Mouse (Mus musculus) left cerebral cortex, postnatal 4 days (tissue): ENCODE results near the gene Arpc1a. TPM values are rescaled to one million over a fixed set of nuclear protein-coding genes. Genes with fewer than 3 reads are reported as not detected.

Experiments used
- DNase-seq: peaks from one replicate; pipeline ENCODE4 v3.0.0-alpha.2; 2022
- intact Hi-C: fragments of 180-260 bp; cut with DNase I; formaldehyde crosslinking; loops from one replicate; pipeline ENCODE4 v1.15.1; 2025
- total RNA-seq, 2 experiments: library from RNA; stranded (reverse); gene quantifications; 2 replicates each; pipeline ENCODE4 v1.2.3; 2021

The Arpc1a gene
- total RNA-seq, 2 experiments from 2014 or later, result 198 to 202 TPM

DNA sequence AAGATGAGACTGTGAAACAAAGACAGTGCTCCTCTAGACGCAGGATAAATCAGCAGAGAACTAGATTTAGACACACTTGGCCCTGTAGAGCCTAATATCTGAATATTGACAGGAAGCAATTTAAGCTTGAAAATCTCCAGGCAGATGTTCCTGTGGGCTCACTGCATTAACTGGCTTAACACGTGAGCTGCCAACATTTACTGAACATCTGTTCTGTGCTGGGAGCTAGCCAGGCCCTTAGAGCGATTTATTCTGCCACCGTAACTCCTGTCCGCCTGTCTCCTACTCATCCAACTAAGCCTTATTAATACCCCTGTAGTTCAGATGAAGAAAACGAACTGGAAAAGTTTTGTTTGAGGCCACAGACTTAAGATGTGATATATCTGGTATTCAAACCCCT is 55.2 kb downstream of the Arpc1a start:
- peak; percentile 23 for DNase-seq
- intact Hi-C loops, result no loop called here

DNA sequence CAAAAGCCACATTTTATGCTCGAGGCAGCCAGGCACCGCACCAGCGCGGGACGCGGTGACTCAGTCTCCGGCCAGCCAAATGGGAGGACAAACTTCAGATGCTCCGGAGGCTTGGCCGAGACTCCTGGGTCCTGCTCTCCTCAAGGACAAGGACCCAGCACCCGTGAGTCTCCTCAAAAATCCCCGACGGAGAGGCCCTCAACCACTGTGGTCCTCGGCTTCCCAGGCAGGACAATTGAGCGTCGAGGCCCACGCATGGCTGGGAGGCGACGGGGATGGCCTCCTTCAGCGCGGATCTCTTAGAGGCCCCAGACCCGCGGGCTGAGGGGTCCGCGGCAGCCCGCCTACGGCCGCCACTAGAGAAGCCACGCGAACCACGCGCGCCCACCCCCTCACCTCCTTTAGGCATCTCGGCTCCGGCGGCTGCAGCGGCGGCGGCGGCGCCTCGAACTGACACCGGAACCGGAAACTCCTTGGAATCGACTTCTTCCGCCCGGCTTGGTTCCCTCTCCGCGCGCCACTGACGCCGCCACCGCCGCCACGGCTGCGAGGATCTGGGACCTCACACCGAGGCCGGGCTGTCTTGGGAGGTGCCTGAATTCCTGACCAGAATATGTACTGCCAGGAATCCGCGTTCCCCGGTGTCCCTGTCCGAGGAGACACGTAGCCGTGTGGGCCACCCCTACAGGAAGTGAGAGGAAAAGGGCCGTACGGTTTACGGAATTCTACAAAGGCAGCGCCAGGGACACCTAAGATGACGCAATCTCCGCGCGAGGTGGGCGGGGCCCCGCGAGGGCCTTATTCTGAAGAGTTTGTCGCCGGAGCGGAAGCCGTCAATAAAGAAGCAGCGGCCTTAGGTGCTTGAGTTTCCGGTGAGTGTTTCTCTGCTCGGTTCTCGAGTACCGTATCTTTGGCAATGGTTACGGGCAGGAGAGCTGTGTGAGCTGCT is 56.2 kb downstream of the Arpc1a start, which contains the start of the genes Pdap1 and Bud31:
TSS of gene Pdap1 (minus strand) at position 668 of the 949 bp plus-strand sequence.
TSS of gene Bud31 (plus strand) at position 792 of the 949 bp plus-strand sequence.
- intact Hi-C loops, result no loop called here
- peak; percentile 94 for DNase-seq

DNA sequence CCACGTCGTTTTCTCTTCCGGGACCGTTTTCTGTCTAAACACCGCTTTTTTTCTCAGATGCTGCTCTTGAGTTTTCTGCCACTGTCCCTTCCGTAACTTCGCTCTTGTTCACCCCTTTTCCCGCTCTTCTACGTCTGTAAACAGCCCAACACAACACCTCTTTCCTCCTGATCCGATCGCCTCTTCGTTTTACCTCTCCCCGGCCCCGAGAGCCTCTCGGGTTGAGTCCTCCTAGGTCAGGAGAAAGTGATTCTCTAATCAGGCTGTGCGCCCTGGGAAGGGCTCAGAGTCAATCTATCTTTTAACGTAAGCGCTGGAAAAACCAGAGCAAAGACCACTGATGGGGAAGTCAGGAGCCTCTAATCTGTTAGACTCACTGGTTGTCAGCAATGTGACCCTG is 57.0 kb downstream of the Arpc1a start:
- intact Hi-C loops, result no loop called here
- DNase-seq, result no peak

DNA sequence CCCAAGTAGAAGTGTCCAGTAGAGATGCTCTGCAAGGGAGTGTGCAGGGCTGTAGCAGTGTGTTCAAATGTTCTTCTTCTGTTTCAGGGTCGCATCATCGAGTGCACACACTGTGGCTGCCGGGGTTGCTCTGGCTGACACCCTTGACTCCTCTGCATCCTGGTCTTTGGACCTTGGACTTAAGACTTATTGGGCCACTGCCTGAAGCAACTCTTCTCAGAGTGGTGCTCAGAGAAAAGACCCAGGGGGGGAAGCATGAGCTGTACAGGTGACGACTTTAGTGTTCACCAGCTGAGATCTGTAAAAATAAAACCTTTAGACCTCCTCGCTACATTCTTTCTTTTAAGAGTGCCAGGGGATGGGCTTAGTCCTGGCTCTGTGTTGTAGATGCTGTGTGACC is 64.1 kb downstream of the Arpc1a start:
- no peak for DNase-seq

DNA sequence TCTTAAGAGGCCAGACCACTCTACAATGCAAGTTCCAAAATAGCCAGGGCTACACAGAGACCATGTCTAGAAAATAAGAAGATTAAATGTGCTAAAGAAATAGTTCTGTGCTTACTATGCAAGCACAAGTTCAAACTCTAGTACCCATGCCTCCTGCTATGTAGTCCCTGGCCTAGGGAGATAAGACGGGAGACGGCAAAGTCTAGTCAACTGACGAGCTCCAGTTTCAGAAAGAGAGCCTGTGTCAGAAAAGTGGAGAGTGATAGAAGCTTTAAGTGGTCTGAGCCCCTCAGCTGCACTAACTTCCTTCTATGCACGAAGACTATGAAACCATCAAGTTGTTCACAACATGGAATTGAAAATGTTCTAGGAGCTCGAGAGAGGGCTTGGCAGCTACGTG is 65.7 kb downstream of the Arpc1a start:
- DNase-seq, result no peak
- intact Hi-C loops, result no loop called here

More for the DNA sequence above, 64.1 kb downstream of the Arpc1a start:
- intact Hi-C loops, result no loop called here

DNA sequence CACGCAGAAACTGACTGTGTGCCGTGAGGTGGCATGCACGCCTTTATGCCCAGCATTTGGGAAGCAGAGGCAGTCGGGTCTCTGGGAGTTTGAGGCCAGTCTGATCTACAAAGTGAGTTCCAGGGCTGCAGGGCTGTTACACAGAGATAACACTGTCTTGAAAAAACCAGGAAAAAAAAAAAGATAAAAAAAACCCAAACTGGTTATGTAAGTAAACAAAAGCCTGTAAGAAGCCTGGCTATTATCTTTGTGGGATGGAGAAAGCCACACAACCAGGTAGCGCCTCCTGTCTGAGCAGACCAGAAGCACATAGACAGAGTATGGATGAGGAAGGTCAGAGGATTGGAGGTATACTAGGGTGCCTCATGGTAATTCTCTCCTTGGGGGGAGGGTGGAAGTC is 69.1 kb downstream of the Arpc1a start:
- intact Hi-C loops, result no loop called here
- no peak for DNase-seq

Other genes starting within 250 kb of the Arpc1a start
- 10 to 100 TPM; 59.3 to 60.2 TPM for gene Smurf1, start 118.0 kb upstream of the Arpc1a start, total RNA-seq
- gene Gm4871, start 51.1 kb upstream of the Arpc1a start, total RNA-seq, result not detected
- gene 1700018F24Rik, start 40.8 kb upstream of the Arpc1a start, total RNA-seq, result not detected
- not detected for gene Kpna7, start 200 bp downstream of the Arpc1a start, total RNA-seq
- 10 to 100 TPM; 25.7 to 28.3 TPM for gene Arpc1b, start 30.4 kb downstream of the Arpc1a start, total RNA-seq
- gene Pdap1, start 56.4 kb downstream of the Arpc1a start, total RNA-seq, result 100 to 1,000 TPM; 136 to 144 TPM
- 100 to 1,000 TPM; 101 to 104 TPM for gene Bud31, start 56.5 kb downstream of the Arpc1a start, total RNA-seq
- 10 to 100 TPM; 19.3 to 19.6 TPM for gene Ptcd1, start 83.3 kb downstream of the Arpc1a start, total RNA-seq
- 10 to 100 TPM; 35.2 to 36.4 TPM for gene Cpsf4, start 83.4 kb downstream of the Arpc1a start, total RNA-seq
- gene Atp5j2, start 108.2 kb downstream of the Arpc1a start, total RNA-seq, result 100 to 1,000 TPM; 213 to 222 TPM
- gene Zkscan14, start 118.0 kb downstream of the Arpc1a start, total RNA-seq, result 1 to 10 TPM; 6.4 to 7.5 TPM
- gene Zkscan5, start 120.7 kb downstream of the Arpc1a start, total RNA-seq, result 10 to 100 TPM; 15.5 to 16.0 TPM
- 10 to 100 TPM; 25.5 to 28.9 TPM for gene Zfp655, start 147.9 kb downstream of the Arpc1a start, total RNA-seq
- gene Zscan25, start 196.7 kb downstream of the Arpc1a start, total RNA-seq, result 10 to 100 TPM; 17.5 to 17.8 TPM